Mouse (Mus musculus) E14TG2a.4 (cell line): ENCODE data around the gene Aff3.

ENCODE experiments used
- CTCF ChIP-seq: conservative IDR thresholded peaks from 2 replicates; pipeline ENCODE4 v1.5.1; 2014; ENCODE audit warnings: low read length
- POU5F1 ChIP-seq: IDR thresholded peaks from 2 replicates; pipeline ENCODE4 v1.6.1; 2014; ENCODE audit warnings: low read length, borderline replicate concordance

DNA sequence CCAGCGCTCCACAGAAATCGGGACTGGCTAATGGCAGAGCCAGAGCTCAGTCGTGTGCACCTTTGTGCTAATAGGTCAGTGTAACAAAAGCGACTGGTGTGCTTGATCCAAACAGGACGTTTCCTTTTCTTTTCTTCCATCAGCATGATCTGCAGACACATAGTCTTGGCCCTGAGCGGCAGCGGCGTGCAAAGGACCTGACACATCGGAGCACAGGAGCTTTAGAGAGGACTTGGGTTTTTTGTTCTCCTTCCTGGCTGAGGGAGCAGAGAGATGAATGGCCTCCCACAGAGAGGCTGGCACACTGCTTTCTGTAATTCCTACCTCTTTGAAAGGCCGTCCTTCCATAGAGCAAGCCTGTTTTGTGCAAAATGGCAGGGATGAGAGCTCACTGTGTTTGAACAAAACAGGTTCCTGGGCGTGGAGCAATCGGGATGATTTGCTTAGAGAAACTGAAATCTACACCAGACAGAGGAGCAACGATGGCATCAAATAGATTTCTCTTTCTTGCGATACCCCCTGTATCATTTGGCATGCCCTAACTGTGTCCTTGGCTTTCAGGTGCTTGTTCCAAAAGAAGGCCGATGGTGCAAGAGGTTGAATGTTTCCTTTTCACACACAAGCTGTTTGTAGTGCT, 466.2 kb downstream of the Aff3 start:
- TF ChIP-seq POU5F1 (no peak), CTCF (no peak)
